Mouse (Mus musculus): ENCODE measurements around the gene Hsdl1.

GRCm38 (mm10) chr8:119513405-119513804 lies 61.6 kb downstream of the Hsdl1 start:
- TF ChIP-seq CTCF (IDR thresholded peaks at IDR 0.05) (no peak), EP300 (IDR thresholded peaks at IDR 0.05) (no peak)
